Mouse (Mus musculus): ENCODE measurements around the gene 0610037L13Rik. TPM values are rescaled to one million over a fixed set of nuclear protein-coding genes. Genes with fewer than 3 reads are reported as not detected.

Gene 0610037L13Rik
- polyA plus RNA-seq (2012; fragmentation: generic; extraction: Trizol) = 10 to 100 TPM; 95.4 to 97.3 TPM

GRCm38 (mm10) chr4:107889731-107890432 lies at the start of gene 0610037L13Rik:
0610037L13Rik (plus strand) TSS chr4:107889813.

DNA sequence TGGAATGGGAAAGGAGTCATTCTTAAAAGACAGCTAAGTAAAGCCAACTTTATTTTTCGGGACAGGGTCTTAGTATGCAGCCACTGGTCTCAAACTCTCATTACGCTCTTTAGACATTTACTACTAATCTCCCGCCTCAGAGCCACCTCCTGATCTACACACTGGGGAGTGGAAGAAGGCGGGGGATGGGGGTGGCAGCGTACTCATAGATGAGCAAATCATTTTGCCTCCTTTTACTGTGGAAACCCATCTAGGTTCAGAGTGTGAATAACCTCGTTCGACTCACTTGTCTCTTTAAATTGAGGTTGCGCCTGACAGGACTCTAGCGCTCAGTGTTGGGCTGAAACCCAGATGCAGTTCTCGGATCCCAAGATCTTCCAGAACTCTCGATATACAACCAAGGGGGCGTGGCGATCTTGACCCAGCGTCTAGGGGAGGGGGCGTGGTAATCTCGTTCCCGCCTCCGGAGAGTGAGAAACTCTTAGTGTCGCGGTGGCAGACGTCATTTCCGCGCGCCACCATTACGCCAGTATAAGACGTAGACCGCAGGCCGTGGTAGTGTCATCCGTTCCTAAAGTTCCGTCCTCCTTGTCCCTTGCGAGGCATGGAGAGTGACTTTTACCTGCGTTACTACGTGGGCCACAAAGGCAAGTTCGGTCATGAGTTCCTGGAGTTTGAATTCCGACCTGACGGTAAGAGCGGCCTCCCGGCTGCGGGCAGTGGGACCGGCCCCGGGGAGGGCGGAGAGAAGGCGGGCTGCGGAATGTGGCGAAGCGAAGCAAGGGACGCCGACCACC lies 10.2 kb upstream of the 0610037L13Rik start, which contains the start of gene Magoh:
Gene Magoh (plus strand): TSS at position 502 of the 797 bp plus-strand sequence.

DNA sequence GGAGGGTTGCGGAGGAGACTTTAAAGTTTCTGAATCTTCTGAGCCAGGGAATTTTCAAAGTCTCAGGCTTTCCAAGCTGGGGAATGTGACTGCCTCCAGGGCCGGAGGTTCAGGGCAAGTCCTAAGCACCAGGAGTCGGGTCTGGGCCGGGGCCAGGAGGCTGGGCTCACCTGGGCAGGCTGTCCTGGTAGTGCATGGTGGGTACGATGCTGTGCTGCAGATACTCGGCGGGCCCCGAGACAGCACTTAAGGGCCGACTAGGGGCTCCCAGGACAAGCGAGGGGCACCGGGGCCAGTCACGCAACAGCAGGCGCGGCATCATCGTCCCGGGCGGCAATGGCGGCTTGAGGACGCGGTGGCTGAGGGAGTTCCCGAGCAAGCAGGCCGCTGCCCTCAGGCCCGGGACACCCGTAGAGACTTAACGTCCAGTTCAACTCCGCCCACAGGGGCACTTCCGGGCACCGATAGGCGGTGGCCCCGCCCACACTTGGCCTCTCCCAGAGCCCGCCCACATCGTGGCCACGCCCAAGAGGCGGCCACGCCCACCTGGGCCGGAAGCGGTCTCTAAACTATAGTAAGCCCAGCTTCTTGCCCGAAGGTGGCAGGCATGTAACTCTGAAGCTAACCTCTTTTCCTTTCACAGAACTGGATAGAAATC lies 33.7 kb downstream of the 0610037L13Rik start, which contains the start of gene Cpt2:
Gene Cpt2 (minus strand): TSS at position 466 of the 658 bp plus-strand sequence.

Other genes with a start within 250 kb of the 0610037L13Rik start
- gene Dmrtb1, start 205.6 kb upstream of the 0610037L13Rik start, polyA plus RNA-seq (2012; fragmentation: generic; extraction: Trizol) = under 1 TPM; 0.02 to 0.31 TPM
- gene Lrp8, start 87.6 kb upstream of the 0610037L13Rik start, polyA plus RNA-seq (2012; fragmentation: generic; extraction: Trizol) = 1 to 10 TPM; 1.3 to 1.5 TPM
- 10 to 100 TPM; 22.3 to 95.4 TPM for gene Magoh, start 10.1 kb upstream of the 0610037L13Rik start, polyA plus RNA-seq (2012; fragmentation: generic; extraction: Trizol)
- 10 to 100 TPM; 15.6 to 40.9 TPM for gene Cpt2, start 33.8 kb downstream of the 0610037L13Rik start, polyA plus RNA-seq (2012; fragmentation: generic; extraction: Trizol)
- not detected for gene Slc1a7, start 78.5 kb downstream of the 0610037L13Rik start, polyA plus RNA-seq (2012; fragmentation: generic; extraction: Trizol)
- 1 to 10 TPM in 1 of 2 experiments, under 1 TPM in 1; 0.04 to 1.7 TPM for gene Podn, start 206.6 kb downstream of the 0610037L13Rik start, polyA plus RNA-seq (2012; fragmentation: generic; extraction: Trizol)

Measured in C3H10T1/2 (cell line).